Mouse (Mus musculus): ENCODE measurements at regions not wholly inside any gene's neighbourhood (a gene's known extent, or its start where the extent isn't known, plus 50 kb on each side); places are given as distances from the start of the nearest gene placed in this dataset.
A peak's percentile ranks its signal among the peaks of the same experiment; 100 is the strongest.

GRCm38 (mm10) chr13:60426192-60426840, 175.4 kb upstream of the Dapk1 start:
- Histone ChIP-seq H3K27me3 (ENCODE audit: insufficient read depth, low read length) (no peaks in the 10 kb centered on the region), H3K36me3 (ENCODE audit: insufficient read depth, low read length) (no peaks in the 10 kb centered on the region), H3K4me3 (replicated peaks; ENCODE audit: low read depth, low read length) (no peak overlapping the region), H3K9ac (ENCODE audit: low read depth, low read length) (no peak overlapping the region), H3K4me2 (ENCODE audit: low read length) (no peak overlapping the region), H3K4me1 (replicated peaks; ENCODE audit: insufficient read depth, low read length) (peaks cover 5% of the 10 kb centered on the region; the same call in 1 of the 2 replicates), H3K9me3 (replicated peaks; ENCODE audit: low read length) (no peaks in the 10 kb centered on the region), H3K27ac (no peak overlapping the region)
- DNase-seq (ENCODE audit: low spot score) (no peak), ATAC-seq (replicated peaks; ENCODE audit: low FRiP score, low read depth) (no peak)
- TF ChIP-seq CTCF (IDR thresholded peaks at IDR 0.05; ENCODE audit: low read depth), result no peak
- 86% methylated on average over 12 of the region's 12 CpGs for WGBS

GRCm38 (mm10) chr13:60427077-60427476, 174.7 kb upstream of the Dapk1 start:
- H3K9ac ChIP-seq (ENCODE audit: low read depth, low read length), result no peak overlapping the region
- H3K27me3 ChIP-seq (ENCODE audit: insufficient read depth, low read length), result no peaks in the 10 kb centered on the region
- no peak overlapping the region for H3K4me3 ChIP-seq (replicated peaks; ENCODE audit: low read depth, low read length)
- WGBS, result 42% methylated on average over 7 of the region's 7 CpGs
- peak overlapping the region; percentile 81; the same call in 1 of the 2 replicates for H3K27ac ChIP-seq
- peak overlapping the region; percentile 47 for H3K4me2 ChIP-seq (ENCODE audit: low read length)
- ATAC-seq (replicated peaks; ENCODE audit: low FRiP score, low read depth), result no peak; the same call in 1 of the 2 replicates
- H3K36me3 ChIP-seq (ENCODE audit: insufficient read depth, low read length), result no peaks in the 10 kb centered on the region
- H3K9me3 ChIP-seq (replicated peaks; ENCODE audit: low read length), result no peaks in the 10 kb centered on the region
- TF ChIP-seq CTCF (IDR thresholded peaks at IDR 0.05; ENCODE audit: low read depth), result no peak
- DNase-seq (ENCODE audit: low spot score), result no peak
- peaks cover 5% of the 10 kb centered on the region; the same call in 1 of the 2 replicates for H3K4me1 ChIP-seq (replicated peaks; ENCODE audit: insufficient read depth, low read length)

GRCm38 (mm10) chr13:60427755-60428385, 173.9 kb upstream of the Dapk1 start:
- no peaks in the 10 kb centered on the region for H3K36me3 ChIP-seq (ENCODE audit: insufficient read depth, low read length)
- no peaks in the 10 kb centered on the region for H3K27me3 ChIP-seq (ENCODE audit: insufficient read depth, low read length)
- TF ChIP-seq CTCF (IDR thresholded peaks at IDR 0.05; ENCODE audit: low read depth), result no peak
- H3K4me1 ChIP-seq (replicated peaks; ENCODE audit: insufficient read depth, low read length), result peaks cover 5% of the 10 kb centered on the region; the same call in 1 of the 2 replicates
- no peak overlapping the region for H3K4me3 ChIP-seq (replicated peaks; ENCODE audit: low read depth, low read length)
- peak overlapping the region; percentile 47 for H3K4me2 ChIP-seq (ENCODE audit: low read length)
- no peak overlapping the region for H3K9ac ChIP-seq (ENCODE audit: low read depth, low read length)
- WGBS, result 7% methylated on average over 12 of the region's 12 CpGs
- ATAC-seq (replicated peaks; ENCODE audit: low FRiP score, low read depth) (peak; percentile 86), DNase-seq (ENCODE audit: low spot score) (peak; percentile 81)
- H3K27ac ChIP-seq, result peak overlapping the region; percentile 81
- H3K9me3 ChIP-seq (replicated peaks; ENCODE audit: low read length), result no peaks in the 10 kb centered on the region

GRCm38 (mm10) chr13:60429148-60429547, 172.6 kb upstream of the Dapk1 start:
- no peaks in the 10 kb centered on the region for H3K36me3 ChIP-seq (ENCODE audit: insufficient read depth, low read length)
- no peaks in the 10 kb centered on the region for H3K27me3 ChIP-seq (ENCODE audit: insufficient read depth, low read length)
- DNase-seq (ENCODE audit: low spot score), result no peak
- H3K27ac ChIP-seq, result no peak overlapping the region
- H3K9me3 ChIP-seq (replicated peaks; ENCODE audit: low read length), result no peaks in the 10 kb centered on the region
- 82% methylated on average over 3 of the region's 3 CpGs for WGBS
- ATAC-seq (replicated peaks; ENCODE audit: low FRiP score, low read depth), result no peak
- H3K4me1 ChIP-seq (replicated peaks; ENCODE audit: insufficient read depth, low read length), result peaks cover 5% of the 10 kb centered on the region; the same call in 1 of the 2 replicates
- H3K9ac ChIP-seq (ENCODE audit: low read depth, low read length), result no peak overlapping the region
- H3K4me3 ChIP-seq (replicated peaks; ENCODE audit: low read depth, low read length), result no peak overlapping the region
- H3K4me2 ChIP-seq (ENCODE audit: low read length), result no peak overlapping the region
- TF ChIP-seq CTCF (IDR thresholded peaks at IDR 0.05; ENCODE audit: low read depth), result peak; percentile 43

- Histone ChIP-seq H3K27me3 (ENCODE audit: insufficient read depth, low read length) (no peaks in the 10 kb centered on the region), H3K9me3 (replicated peaks; ENCODE audit: low read length) (no peaks in the 10 kb centered on the region), H3K27ac (no peak overlapping the region), H3K4me2 (ENCODE audit: low read length) (no peak overlapping the region), H3K4me1 (replicated peaks; ENCODE audit: insufficient read depth, low read length) (peaks cover 9% of the 10 kb centered on the region; the same call in 1 of the 2 replicates), H3K9ac (ENCODE audit: low read depth, low read length) (no peak overlapping the region), H3K4me3 (replicated peaks; ENCODE audit: low read depth, low read length) (no peak overlapping the region), H3K36me3 (ENCODE audit: insufficient read depth, low read length) (no peaks in the 10 kb centered on the region)
- DNase-seq (ENCODE audit: low spot score) (no peak), ATAC-seq (replicated peaks; ENCODE audit: low FRiP score, low read depth) (no peak)
- TF ChIP-seq CTCF (IDR thresholded peaks at IDR 0.05; ENCODE audit: low read depth), result no peak
- WGBS, result 84% methylated on average over 8 of the region's 8 CpGs
These were observed 170.3 kb upstream of the Dapk1 start for GRCm38 (mm10) chr13:60431412-60431811.

- Histone ChIP-seq H3K27ac (peak overlapping the region; percentile 43), H3K4me1 (replicated peaks; ENCODE audit: insufficient read depth, low read length) (0 out of 2 replicates have a peak, but pooled peaks cover 4% of the 10 kb centered on the region), H3K9ac (ENCODE audit: low read depth, low read length) (no peak overlapping the region), H3K4me3 (replicated peaks; ENCODE audit: low read depth, low read length) (no peak overlapping the region), H3K9me3 (replicated peaks; ENCODE audit: low read length) (no peaks in the 10 kb centered on the region), H3K36me3 (ENCODE audit: insufficient read depth, low read length) (no peaks in the 10 kb centered on the region), H3K4me2 (ENCODE audit: low read length) (no peak overlapping the region), H3K27me3 (ENCODE audit: insufficient read depth, low read length) (no peaks in the 10 kb centered on the region)
- no peak for DNase-seq (ENCODE audit: low spot score)
- no peak for TF ChIP-seq CTCF (IDR thresholded peaks at IDR 0.05; ENCODE audit: low read depth)
- 59% methylated on average over 11 of the region's 11 CpGs for WGBS
- no peak for ATAC-seq (replicated peaks; ENCODE audit: low FRiP score, low read depth)
These were observed 167.2 kb upstream of the Dapk1 start for GRCm38 (mm10) chr13:60434221-60435210.

All from kidney, postnatal 0 days (tissue).